Mouse (Mus musculus) stomach, postnatal 0 days (tissue): ENCODE results near the gene Xrra1.

Source experiments
- CTCF ChIP-seq: IDR thresholded peaks from 2 replicates; pipeline ENCODE4 v1.5.1; 2016; ENCODE audit warnings: antibody characterized with exemption, low read depth, mild to moderate bottlenecking, moderate library complexity
- EP300 ChIP-seq: optimal IDR thresholded peaks from 2 replicates; pipeline ENCODE3; 2016; ENCODE audit warnings: antibody characterized with exemption

DNA sequence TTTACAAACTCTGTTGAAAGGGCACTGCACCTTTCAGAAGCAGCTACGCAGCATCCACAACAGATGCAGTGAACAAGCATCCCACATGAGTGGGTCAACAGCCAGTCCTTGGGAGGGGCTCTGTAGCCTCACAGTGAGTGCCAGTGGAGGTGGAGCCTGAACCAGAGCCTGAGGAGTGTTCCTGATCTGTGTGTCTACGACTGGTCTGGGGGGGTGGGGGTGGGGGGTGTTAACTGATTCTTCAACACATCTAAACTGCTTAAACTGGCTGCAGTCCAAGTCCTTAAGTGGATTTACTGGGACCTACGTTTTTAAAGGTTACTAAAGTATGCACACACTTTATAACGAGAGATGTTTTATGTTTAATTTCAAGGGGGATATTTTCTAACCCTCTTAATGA lies 22.1 kb upstream of the Xrra1 start:
- TF ChIP-seq EP300 (no peak), CTCF (no peak)
